Mouse (Mus musculus) ES-E14 (cell line): ENCODE data around the gene Scarb1. TPM values are rescaled to one million over a fixed set of nuclear protein-coding genes. Genes with fewer than 3 reads are reported as not detected.

Source experiments
- DNase-seq: peaks from one replicate; pipeline ENCODE4 v3.0.0-alpha.2; 2013; ENCODE audit warnings: low read depth, low spot score
- H3K27ac ChIP-seq: 2 replicates; pipeline ENCODE4 v1.5.1; 2012; ENCODE audit warnings: low read depth, mild to moderate bottlenecking, low read length, moderate library complexity, mixed read lengths; ENCODE audit not compliant: poor library complexity, insufficient read depth, severe bottlenecking
- H3K36me3 ChIP-seq: 2 replicates; pipeline ENCODE4 v1.6.1; 2012; ENCODE audit warnings: mild to moderate bottlenecking, low read length, moderate library complexity, mixed read lengths; ENCODE audit not compliant: control insufficient read depth, poor library complexity, insufficient read depth, severe bottlenecking
- H3K4me1 ChIP-seq, 2 experiments: fragments of 150-350 bp in 1 of 2; sonication (generic) in 1 of 2; 2 replicates each; pipeline ENCODE4 v1.6.1; 2012; ENCODE audit warnings: low read length in 2 of 2, mild to moderate bottlenecking in 1 of 2, mixed read lengths in 1 of 2; ENCODE audit not compliant: control insufficient read depth in 2 of 2, insufficient read depth in 2 of 2, poor library complexity in 1 of 2
- H3K4me3 ChIP-seq, 2 experiments: fragments of 150-350 bp in 1 of 2; sonication (generic) in 1 of 2; 2 replicates each; pipeline ENCODE4 v1.5.1; 2012; ENCODE audit warnings: low read length in 2 of 2, low read depth in 1 of 2, mild to moderate bottlenecking in 1 of 2, mixed read lengths in 1 of 2; ENCODE audit not compliant: insufficient read depth in 1 of 2, poor library complexity in 1 of 2, severe bottlenecking in 1 of 2
- H3K9ac ChIP-seq: 2 replicates; pipeline ENCODE4 v1.6.1; 2012; ENCODE audit warnings: low read depth, mild to moderate bottlenecking, low read length, mixed read lengths; ENCODE audit not compliant: poor library complexity, insufficient read depth, severe bottlenecking
- H3K9me3 ChIP-seq: fragments of 150-350 bp; sonication (generic); 2 replicates; pipeline ENCODE4 v1.6.1; 2012; ENCODE audit warnings: low read depth, mild to moderate bottlenecking, low read length; ENCODE audit not compliant: control insufficient read depth, insufficient read depth
- CHD2 ChIP-seq: IDR thresholded peaks from 2 replicates; pipeline ENCODE4 v1.6.1; 2014; ENCODE audit warnings: mild to moderate bottlenecking, low read depth, low read length, inconsistent platforms
- HCFC1 ChIP-seq: IDR thresholded peaks from 2 replicates; pipeline ENCODE4 v1.6.1; 2012; ENCODE audit warnings: low read length, inconsistent platforms, borderline replicate concordance; ENCODE audit not compliant: insufficient read depth
- MAFK ChIP-seq: IDR thresholded peaks from 2 replicates; pipeline ENCODE4 v1.6.1; 2014; ENCODE audit warnings: mild to moderate bottlenecking, low read depth, low read length, inconsistent platforms; ENCODE audit not compliant: insufficient read depth
- ZC3H11A ChIP-seq: IDR thresholded peaks from 2 replicates; pipeline ENCODE4 v1.6.1; 2012; ENCODE audit warnings: low read depth, mild to moderate bottlenecking, inconsistent platforms, low read length, borderline replicate concordance
- ZNF384 ChIP-seq: IDR thresholded peaks from 2 replicates; pipeline ENCODE4 v1.6.1; 2012; ENCODE audit warnings: low read depth, low read length, inconsistent platforms
- in situ Hi-C, 2 experiments: fragments of 600-800 bp; cut with MboI; formaldehyde crosslinking; loops; one replicate each; pipeline ENCODE4 v1.15.1; 2025; ENCODE audit warnings: low sequenced_read_pairs in 2 of 2, inconsistent platforms in 1 of 2; ENCODE audit not compliant: unreplicated experiment in 2 of 2
- total RNA-seq: library from RNA; depleted of rRNA; stranded (reverse); fragments of 300-350 nt; gene quantifications from 2 replicates; pipeline ENCODE4 v1.2.3, GENCODE M21; 2012

Scarb1 gene
- total RNA-seq, 1 experiment: 28.8 TPM

- DNase-seq: no peak
- Histone ChIP-seq H3K9me3 (no peaks in the 10 kb centered on the region), H3K27ac (no peak overlapping the region), H3K4me1 (peaks cover 0 to 3% of the 10 kb centered on the region in 2 experiments; a peak in 2 of 4 replicates), H3K36me3 (no peaks in the 10 kb centered on the region), H3K9ac (no peak overlapping the region), H3K4me3 (no peak overlapping the region)
- no peak for TF ChIP-seq MAFK
- TF ChIP-seq ZC3H11A: peak; percentile 61; the same call in 1 of the 2 replicates
- in situ Hi-C loops: loop anchor here in 1 of 2 experiments (5.0 kb wide), 1 partner anchor 363 kb away; no protein-coding TSS in a partner anchor
Measured at GRCm38 (mm10) chr5:125270587-125271130, 70.2 kb downstream of the Scarb1 start.

DNA sequence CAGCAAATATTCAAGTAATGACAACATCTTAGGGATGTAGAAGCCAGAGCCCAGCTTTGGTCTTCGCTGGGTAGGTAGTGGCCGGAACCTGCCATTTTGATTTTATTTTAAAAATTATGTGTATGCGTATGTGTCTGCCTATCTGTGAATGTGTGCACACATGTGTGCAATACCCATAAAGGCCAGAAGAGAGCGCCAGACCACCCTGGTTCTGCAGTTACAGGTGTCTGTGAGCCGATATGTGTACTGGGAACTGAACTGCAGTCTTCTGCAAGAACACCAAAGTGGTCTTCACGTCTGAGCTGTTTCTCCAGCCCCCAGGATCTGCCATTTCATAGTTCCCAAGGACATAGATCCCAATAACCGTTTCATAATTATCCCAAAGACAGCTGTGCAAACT, 71.1 kb downstream of the Scarb1 start:
- in situ Hi-C loops: loop anchor here in 1 of 2 experiments (5.0 kb wide), 1 partner anchor 363 kb away; no protein-coding TSS in a partner anchor
- no peak for TF ChIP-seq ZC3H11A
- no peak for TF ChIP-seq CHD2
- TF ChIP-seq MAFK: no peak
- no peak for TF ChIP-seq ZNF384
- TF ChIP-seq HCFC1: no peak
- no peak overlapping the region for H3K9ac ChIP-seq
- no peak overlapping the region for H3K4me3 ChIP-seq
- DNase-seq: no peak
- peaks cover 0 to 3% of the 10 kb centered on the region in 2 experiments; a peak in 1 of 4 replicates for H3K4me1 ChIP-seq
- H3K36me3 ChIP-seq: no peaks in the 10 kb centered on the region
- H3K27ac ChIP-seq: no peak overlapping the region
- H3K9me3 ChIP-seq: no peaks in the 10 kb centered on the region

- no peak for DNase-seq
- Histone ChIP-seq H3K4me1 (peaks cover 0 to 3% of the 10 kb centered on the region in 2 experiments; a peak in 1 of 4 replicates), H3K9ac (no peak overlapping the region), H3K36me3 (no peaks in the 10 kb centered on the region), H3K4me3 (no peak overlapping the region), H3K27ac (no peak overlapping the region), H3K9me3 (no peaks in the 10 kb centered on the region)
- TF ChIP-seq MAFK (no peak), ZC3H11A (no peak), ZNF384 (no peak)
- in situ Hi-C loops: no loop called here
Measured at GRCm38 (mm10) chr5:125269399-125269798, 71.5 kb downstream of the Scarb1 start.

GRCm38 (mm10) chr5:125268033-125268765, 72.7 kb downstream of the Scarb1 start:
- no peak overlapping the region for H3K4me3 ChIP-seq
- no peaks in the 10 kb centered on the region for H3K36me3 ChIP-seq
- H3K27ac ChIP-seq: no peak overlapping the region
- TF ChIP-seq ZC3H11A (peak; percentile 53; the same call in 1 of the 2 replicates), HCFC1 (no peak; the same call in 1 of the 2 replicates), CHD2 (no peak), MAFK (no peak), ZNF384 (0 out of 2 replicates have a peak, but pooled peaks have one; percentile 38)
- no peak for DNase-seq
- no peak overlapping the region for H3K9ac ChIP-seq
- in situ Hi-C loops: no loop called here
- peaks cover 0 to 2% of the 10 kb centered on the region in 2 experiments; a peak in 1 of 4 replicates for H3K4me1 ChIP-seq
- H3K9me3 ChIP-seq: no peaks in the 10 kb centered on the region
